Mouse (Mus musculus): ENCODE results near the gene Stx5a.

Gene Stx5a

GRCm38 (mm10) chr19:8747368-8747767 is 6.2 kb downstream of the Stx5a start:
- DNase-seq = peak in 1 of 2 experiments; percentile 20

- DNase-seq = no peak
Observed at GRCm38 (mm10) chr19:8755652-8756051, 14.4 kb downstream of the Stx5a start.

GRCm38 (mm10) chr19:8756635-8757387 is 15.6 kb downstream of the Stx5a start, which contains the start of gene Nxf1:
Gene Nxf1, plus strand, starts transcription at chr19:8757073.
- DNase-seq = peak; percentile 97 to 98

DNA sequence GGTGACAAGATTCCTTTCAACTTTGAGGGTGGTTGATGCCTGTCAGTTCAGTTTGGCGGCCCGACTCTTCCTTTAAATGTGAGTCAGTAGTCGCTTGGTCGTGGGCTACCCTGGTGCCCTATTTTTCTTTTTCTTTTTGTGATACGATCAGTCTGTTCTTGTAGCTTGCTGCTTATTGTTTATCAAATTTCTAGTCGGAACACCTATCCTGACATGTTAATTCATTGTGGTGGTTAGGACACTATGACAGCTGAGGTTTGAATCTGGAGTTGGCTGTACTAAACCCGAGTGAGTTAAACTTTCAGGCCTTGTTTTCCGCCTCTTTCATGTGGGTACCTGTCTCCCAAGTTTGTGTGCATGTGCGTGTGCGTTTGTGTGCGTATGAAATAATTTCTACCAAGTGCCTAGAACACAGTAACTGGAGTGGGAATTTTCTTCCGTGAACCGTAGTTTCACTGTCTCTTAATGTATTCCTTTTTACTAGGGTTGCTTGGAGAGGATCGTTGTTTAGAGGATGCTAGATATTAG is 16.3 kb downstream of the Stx5a start:
- DNase-seq = no peak

DNA sequence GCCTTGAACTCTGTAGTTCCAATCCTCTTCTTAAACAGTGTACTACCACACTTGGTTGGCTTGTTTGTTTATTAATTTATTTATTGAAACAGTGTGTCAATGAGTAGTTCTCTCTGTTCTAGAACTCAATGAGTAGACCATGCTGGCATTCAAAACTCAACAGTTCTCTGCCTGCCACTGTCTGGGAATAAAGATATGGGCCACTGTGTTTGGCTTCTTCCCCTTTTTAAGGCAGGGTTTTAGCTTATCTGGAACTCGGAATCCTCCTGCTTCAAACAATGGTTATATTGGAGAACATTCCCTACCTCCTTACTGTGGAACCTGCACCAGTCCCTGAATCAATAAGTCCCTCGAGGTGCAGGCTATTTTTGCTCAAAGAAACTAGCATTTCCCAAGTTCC is 17.7 kb downstream of the Stx5a start:
- no peak for DNase-seq

DNA sequence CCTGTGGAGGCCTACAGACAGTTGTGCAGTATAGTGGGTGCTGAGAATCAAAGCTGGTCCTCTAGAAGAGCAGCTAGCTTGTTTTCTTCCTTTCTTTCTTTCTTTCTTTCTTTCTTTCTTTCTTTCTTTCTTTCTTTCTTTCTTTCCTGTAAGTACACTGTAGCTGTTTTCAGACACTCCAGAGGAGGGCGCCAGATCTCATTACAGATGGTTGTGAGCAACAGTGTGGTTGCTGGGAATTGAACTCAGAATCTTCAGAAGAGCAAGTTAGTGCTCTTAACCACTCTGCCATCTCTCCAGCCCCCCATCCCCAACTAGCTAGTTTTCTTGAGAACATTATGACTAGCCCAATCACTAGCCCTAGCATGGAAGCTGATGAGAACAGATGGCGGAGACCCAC is 19.5 kb downstream of the Stx5a start:
- DNase-seq = no peak

- no peak for DNase-seq
Observed at GRCm38 (mm10) chr19:8763276-8763675, 22.1 kb downstream of the Stx5a start.

DNA sequence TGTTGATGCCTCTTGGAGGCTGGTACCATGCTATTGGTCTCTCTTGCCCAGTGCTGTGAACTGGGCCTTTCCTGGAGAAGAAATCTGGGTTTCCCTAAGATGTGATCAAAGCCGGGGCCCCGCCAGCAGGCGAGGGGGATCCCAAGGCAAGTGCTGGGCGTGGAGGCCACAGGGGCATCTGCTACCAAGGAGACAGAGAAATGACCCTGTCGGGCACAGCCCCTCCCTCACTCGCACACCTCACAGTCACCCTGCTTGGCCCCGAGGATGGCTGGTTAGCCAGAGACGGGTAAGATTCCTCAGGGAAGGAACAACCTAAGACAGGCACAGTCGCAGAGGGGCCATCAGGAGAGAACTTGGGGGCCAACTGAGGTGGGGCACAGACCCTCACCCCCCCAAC is 24.3 kb downstream of the Stx5a start:
- no peak for DNase-seq

DNA sequence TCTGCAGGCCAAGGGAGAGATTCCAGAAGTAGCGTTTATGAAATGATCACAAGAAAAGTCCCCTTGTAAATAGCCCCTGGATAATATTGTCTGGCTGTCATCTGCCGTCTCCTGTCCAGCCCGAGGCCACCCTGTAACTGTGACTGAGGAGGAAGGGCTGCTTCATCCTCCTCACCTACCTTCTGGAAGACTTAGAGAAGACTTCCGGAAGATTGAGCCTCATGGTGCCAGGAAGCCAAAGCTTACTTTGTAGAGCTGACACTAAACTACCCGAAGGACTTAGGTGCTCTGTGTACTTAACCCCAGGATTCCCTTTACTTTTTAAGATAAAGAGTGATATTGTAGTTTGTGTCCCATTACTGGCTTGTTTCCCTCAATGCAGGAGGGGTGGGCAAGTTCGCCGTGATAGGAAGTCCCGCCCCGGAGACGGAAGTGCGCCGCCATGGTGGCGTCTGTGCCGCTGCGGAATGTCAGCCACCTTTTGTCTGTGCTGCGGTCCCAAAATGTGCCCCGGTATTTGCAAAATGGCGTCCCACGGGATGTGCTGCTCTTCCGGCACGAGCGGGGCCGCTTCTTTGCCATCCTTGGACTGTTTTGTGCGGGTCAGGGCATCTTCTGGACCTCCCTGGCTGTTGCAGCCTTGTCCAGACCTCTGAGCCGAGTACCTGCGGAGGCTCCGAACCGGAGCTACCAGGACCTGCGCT is 29.5 kb downstream of the Stx5a start, which contains the start of gene Tmem223:
Tmem223 (plus strand) TSS at position 430 of the 704 bp plus-strand sequence.
- peak; percentile 89 to 90 for DNase-seq

DNA sequence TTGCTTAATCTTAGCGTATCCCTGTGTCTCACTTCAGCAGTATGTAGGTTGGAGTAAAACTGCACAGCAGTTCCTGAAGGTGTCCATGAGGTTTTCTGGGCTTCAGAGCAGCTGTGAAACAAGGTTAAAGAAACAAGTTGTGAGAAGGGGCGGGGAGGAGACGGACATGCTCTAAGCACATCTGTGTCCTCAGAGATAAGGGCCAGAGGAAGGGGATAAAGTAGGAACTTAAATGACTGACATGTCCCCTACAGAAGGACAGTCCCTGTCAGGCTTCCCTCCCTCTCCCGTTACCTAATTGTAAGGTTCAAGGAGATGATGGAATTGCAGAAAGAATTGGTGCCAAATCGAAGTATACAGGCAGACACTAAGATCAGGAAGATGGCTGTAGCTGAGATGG is 31.8 kb downstream of the Stx5a start:
- no peak for DNase-seq

DNA sequence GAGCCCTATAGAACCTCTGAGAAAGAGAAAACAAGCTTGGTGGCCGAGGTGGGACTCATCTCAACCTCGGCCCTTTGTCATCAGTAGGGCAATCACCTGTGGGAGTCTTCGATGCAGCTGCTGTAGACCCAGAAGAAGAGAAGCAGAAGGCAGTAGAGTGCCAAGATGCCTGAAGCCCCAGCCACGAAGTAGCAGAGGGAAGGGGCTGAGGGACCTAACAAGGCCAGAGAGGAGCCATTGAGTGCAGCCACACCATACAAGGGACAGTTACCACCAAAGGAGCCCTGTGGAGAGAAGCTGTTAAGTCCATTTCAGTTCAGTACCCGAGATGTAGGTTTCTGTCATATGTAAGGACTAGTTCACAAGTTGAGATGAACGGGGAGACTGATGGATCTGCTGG is 32.2 kb downstream of the Stx5a start:
- DNase-seq = no peak

DNA sequence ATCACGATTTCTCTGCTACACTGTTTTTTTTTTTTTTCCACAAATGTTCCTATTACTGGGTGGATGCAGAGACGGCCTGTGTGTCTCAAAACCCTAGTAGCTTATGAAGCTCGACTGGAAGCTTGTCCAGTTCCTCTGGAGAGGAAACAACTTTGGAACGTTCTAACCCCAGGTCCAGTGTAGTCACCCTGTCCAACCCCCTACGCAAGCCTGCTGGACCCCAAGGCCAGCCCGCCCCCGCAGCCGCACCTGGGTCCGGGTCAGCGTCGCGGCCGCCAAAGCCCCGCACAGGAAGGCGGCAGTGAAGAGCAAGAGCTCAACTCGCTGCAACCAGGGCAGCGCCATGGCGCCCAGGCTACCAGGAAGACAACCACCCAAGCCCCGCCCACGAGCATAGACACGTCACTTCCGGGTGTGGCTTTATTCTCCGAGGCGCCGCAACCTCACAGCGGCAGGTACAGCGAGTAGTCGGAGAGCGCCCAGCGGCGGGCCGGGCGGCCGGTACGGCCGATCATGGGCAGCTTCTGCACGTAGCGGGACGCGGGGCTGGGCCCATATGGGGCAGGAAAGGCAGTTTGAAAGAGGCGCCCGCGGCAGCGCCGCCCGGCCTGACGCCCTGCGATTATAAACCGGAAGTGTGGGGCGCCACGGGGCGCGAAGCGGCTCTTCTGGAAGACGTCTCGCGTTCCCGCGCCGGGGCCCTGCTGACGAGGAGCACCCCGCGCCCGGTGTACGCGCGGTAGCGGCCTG is 33.0 kb downstream of the Stx5a start, which contains the start of gene Tmem179b:
Tmem179b (minus strand) TSS at position 382 of the 750 bp plus-strand sequence.
- DNase-seq = peak; percentile 99

DNA sequence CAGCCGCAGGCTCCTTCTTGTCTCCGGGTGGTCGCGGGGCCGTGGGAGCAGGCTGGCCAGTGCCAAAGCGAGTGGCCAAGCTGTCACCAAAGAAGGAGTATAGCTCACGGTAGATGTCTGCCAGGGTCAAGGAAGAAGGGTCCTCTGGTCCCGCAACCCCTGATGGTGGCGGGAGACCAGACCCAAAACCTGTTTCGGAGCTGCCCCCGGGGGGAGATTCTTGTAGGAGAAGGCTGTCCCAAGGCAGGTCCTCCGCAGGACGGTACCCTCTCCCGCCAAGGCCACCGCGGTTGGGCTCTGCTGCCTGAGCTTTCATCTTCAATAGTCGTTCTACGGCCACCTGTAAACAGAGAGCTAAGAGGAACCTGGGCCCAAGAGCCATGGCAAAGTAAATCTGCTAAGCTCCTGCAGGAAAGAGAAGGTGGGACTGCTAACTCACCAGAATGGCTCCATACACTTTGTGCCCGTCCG is 33.8 kb downstream of the Stx5a start:
- no peak for DNase-seq

- DNase-seq = peak; percentile 92 to 94
Observed at GRCm38 (mm10) chr19:8786008-8786781, 45.0 kb downstream of the Stx5a start, which contains the start of gene Taf6l. Gene Taf6l, minus strand, starts transcription at chr19:8786417.

DNA sequence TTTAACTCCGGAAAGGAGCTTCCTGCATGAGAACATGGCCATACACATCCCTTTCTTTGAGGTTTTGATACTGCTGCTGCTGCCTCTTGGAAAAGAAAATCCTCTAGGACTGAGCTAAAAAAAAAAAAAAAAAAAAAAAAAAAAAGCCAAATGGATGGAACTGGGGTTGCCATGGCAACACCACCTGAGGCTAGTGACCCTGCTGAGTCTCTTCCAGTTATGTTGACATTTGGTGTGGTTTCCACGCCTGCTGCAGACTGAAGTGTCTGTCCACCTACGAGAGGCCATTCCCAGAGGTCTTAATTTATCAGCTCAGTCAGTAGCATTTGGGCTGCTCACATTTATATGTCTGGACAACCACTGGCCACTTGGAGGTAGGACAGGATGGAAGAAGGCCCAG is 47.3 kb downstream of the Stx5a start:
- peak; percentile 68 to 72 for DNase-seq

GRCm38 (mm10) chr19:8789171-8789570 is 48.0 kb downstream of the Stx5a start:
- DNase-seq = no peak

GRCm38 (mm10) chr19:8790171-8790570 is 49.0 kb downstream of the Stx5a start:
- peak; percentile 64 to 72 for DNase-seq

DNA sequence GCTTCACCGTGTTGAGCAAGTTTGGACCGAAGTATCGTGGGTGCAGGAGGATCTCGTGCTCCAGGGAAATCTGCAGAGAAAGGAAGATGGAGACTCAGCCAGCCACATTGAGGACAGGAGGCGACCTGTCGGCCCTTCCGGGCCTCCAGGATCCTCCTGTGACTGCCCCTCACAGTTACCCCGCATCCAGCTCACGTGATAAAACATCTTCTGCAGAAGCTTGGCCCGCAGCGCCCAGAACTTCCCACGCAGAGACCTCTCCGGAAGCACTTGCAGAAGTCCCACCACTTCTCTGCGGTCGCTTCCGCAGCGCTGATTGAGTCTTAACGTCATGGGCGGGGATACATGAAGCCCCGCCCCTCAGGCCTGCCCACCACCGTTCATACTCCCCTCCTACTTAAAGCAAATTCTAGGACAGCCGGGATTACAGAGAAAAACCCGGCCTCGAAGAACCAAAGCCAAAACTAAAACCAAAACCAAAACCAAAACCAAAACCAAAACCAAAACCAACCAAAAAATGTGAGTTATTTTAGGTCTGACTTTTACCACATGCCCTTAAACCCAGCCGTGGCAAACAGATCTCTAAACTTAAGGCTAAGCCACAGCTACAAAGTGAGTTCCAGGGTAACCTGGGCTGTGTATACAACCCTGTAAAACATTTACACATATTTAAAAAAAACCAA is 57.2 kb downstream of the Stx5a start, which contains the start of gene Polr2g:
Polr2g (minus strand) TSS at position 314 of the 683 bp plus-strand sequence.
- DNase-seq = peak; percentile 92 to 94

GRCm38 (mm10) chr19:8798947-8799315 is 57.7 kb downstream of the Stx5a start:
- no peak for DNase-seq

DNA sequence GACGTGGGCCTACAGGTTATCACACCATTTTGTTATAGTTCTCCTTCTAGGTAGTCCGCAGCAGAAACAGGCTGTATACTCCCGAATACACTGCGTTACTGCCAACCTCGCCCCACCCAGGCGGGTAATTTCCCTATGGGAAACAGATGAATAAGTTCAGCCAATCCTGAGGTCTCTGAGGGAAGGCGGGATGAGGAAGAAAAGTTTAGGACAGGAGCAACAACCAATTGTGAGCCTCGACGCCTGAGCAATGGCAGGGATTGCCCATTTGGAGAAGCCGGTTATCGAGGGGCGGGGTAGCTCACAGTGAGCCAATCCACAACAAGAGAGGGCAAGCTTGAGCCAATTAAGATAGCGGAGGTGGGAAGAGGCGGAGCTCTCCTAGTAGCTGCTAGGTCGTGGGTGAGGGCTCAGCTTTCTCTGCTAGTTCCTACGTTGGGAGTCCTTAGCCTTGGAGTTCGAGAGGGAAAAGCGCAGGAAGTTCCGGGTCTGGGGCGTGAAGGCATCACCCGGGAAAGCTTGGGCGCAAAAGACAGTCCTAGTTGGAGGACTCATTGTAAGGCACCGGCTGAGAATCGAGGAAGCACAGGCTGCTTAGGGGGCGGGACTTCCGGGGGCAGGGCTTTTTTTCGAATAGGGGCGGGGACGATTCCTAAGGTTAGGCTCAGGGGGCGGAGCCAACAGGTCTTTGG is 61.1 kb downstream of the Stx5a start, which contains the start of gene Zbtb3:
Zbtb3 (plus strand) TSS at position 426 of the 692 bp plus-strand sequence.
- peak; percentile 94 to 96 for DNase-seq
